Mouse (Mus musculus) hindbrain, embryonic 12.5 days (tissue): ENCODE results near the gene Tmem132b. TPM values are rescaled to one million over a fixed set of nuclear protein-coding genes. Genes with fewer than 3 reads are reported as not detected.
"Not testable (repeated sequence)": the region's sequence is repeated elsewhere in the genome, so short reads cannot be mapped to it uniquely, and the experiment has no call there.

Experiments used
- ATAC-seq: fragments of 200-750 bp; cut with Nextera tagmentation; 2 replicates; pipeline ENCODE4 v1.8.0; 2017; ENCODE audit warnings: moderate TSS enrichment; ENCODE audit not compliant: low FRiP score
- H3K27ac ChIP-seq: fragments of 300-500 bp; sonication (generic); 2 replicates; pipeline ENCODE4 v1.5.1; 2016; ENCODE audit warnings: mild to moderate bottlenecking
- H3K27me3 ChIP-seq: fragments of 300-500 bp; sonication (generic); 2 replicates; pipeline ENCODE4 v1.6.1; 2016; ENCODE audit warnings: mild to moderate bottlenecking
- H3K36me3 ChIP-seq: fragments of 300-500 bp; sonication (generic); 2 replicates; pipeline ENCODE4 v1.6.1; 2016; ENCODE audit warnings: mild to moderate bottlenecking
- H3K4me1 ChIP-seq: fragments of 300-500 bp; sonication (generic); 2 replicates; pipeline ENCODE4 v1.6.1; 2016
- H3K4me2 ChIP-seq: fragments of 300-500 bp; sonication (generic); replicated peaks from 2 replicates; pipeline ENCODE4 v1.6.1; 2016; ENCODE audit warnings: mild to moderate bottlenecking
- H3K4me3 ChIP-seq: fragments of 300-500 bp; sonication (generic); 2 replicates; pipeline ENCODE4 v1.5.1; 2016; ENCODE audit warnings: mild to moderate bottlenecking
- H3K9ac ChIP-seq: fragments of 300-500 bp; sonication (generic); 2 replicates; pipeline ENCODE4 v1.6.1; 2016; ENCODE audit warnings: mild to moderate bottlenecking, moderate library complexity
- H3K9me3 ChIP-seq: fragments of 300-500 bp; sonication (generic); replicated peaks from 2 replicates; pipeline ENCODE4 v1.6.1; 2016; ENCODE audit warnings: mild to moderate bottlenecking
- WGBS: fragments of 180-500 bp; shearing (Covaris S2); methylation state at CpG from one replicate; pipeline ENCODE4 v1.1.7; 2016; 5-methylcytosine and 5-hydroxymethylcytosine counted together
- polyA plus RNA-seq: library from polyadenylated mRNA; unstranded; fragments of >200 nt; fragmentation: Nextera tagmentation; extraction: Ambion mirVana; gene quantifications from 2 replicates; pipeline ENCODE4 v1.2.1, GENCODE M21; 2016

The Tmem132b gene
- 2.4 and 3.1 TPM in 2 replicates for polyA plus RNA-seq

GRCm38 (mm10) chr5:125531634-125532033 lies at the start of gene Tmem132b:
Gene Tmem132b (plus strand): TSS chr5:125531774.
- Histone ChIP-seq H3K4me1 (peaks cover 35% of the 10 kb centered on the region), H3K27me3 (peaks cover 75% of the 10 kb centered on the region)
- peak; percentile 51 for ATAC-seq

GRCm38 (mm10) chr5:125482474-125482873 lies 49.1 kb upstream of the Tmem132b start:
- H3K4me3 ChIP-seq: no peak overlapping the region
- no peak overlapping the region for H3K9ac ChIP-seq
- WGBS: 93% methylated on average over 7 of the region's 7 CpGs
- no peaks in the 10 kb centered on the region for H3K27me3 ChIP-seq
- no peak for ATAC-seq
- no peak overlapping the region for H3K27ac ChIP-seq
- H3K4me2 ChIP-seq: no peak overlapping the region
- H3K9me3 ChIP-seq: no peaks in the 10 kb centered on the region
- H3K4me1 ChIP-seq: peaks cover 29% of the 10 kb centered on the region
- peaks cover 28% of the 10 kb centered on the region for H3K36me3 ChIP-seq

More at GRCm38 (mm10) chr5:125531634-125532033, at the start of gene Tmem132b:
- Histone ChIP-seq H3K9me3 (peaks cover 1% of the 10 kb centered on the region; the same call in 1 of the 2 replicates), H3K4me3 (peak within 1 kb of the TSS; percentile 59), H3K27ac (peak within 1 kb of the TSS; percentile 48), H3K9ac (peak within 1 kb of the TSS; percentile 72), H3K36me3 (no peaks in the 10 kb centered on the region), H3K4me2 (peak within 1 kb of the TSS; percentile 97)
- 2% methylated on average over 22 of the region's 25 CpGs for WGBS

- no peak overlapping the region for H3K4me3 ChIP-seq
- WGBS: 80% methylated on average over 6 of the region's 6 CpGs
These were observed 47.6 kb upstream of the Tmem132b start for GRCm38 (mm10) chr5:125483712-125484611.

GRCm38 (mm10) chr5:125485031-125485778 lies 46.4 kb upstream of the Tmem132b start:
- no peaks in the 10 kb centered on the region for H3K9me3 ChIP-seq
- no peak overlapping the region for H3K4me2 ChIP-seq
- peaks cover 20% of the 10 kb centered on the region for H3K4me1 ChIP-seq
- H3K36me3 ChIP-seq: peaks cover 35% of the 10 kb centered on the region
- no peaks in the 10 kb centered on the region for H3K27me3 ChIP-seq
- no peak for ATAC-seq
- 88% methylated on average over 4 of the region's 4 CpGs for WGBS
- no peak overlapping the region for H3K27ac ChIP-seq
- H3K4me3 ChIP-seq: no peak overlapping the region
- H3K9ac ChIP-seq: no peak overlapping the region

More at GRCm38 (mm10) chr5:125483712-125484611, 47.6 kb upstream of the Tmem132b start:
- Histone ChIP-seq H3K4me1 (peaks cover 27% of the 10 kb centered on the region), H3K4me2 (no peak overlapping the region), H3K27ac (no peak overlapping the region), H3K36me3 (peaks cover 28% of the 10 kb centered on the region), H3K9me3 (no peaks in the 10 kb centered on the region), H3K27me3 (no peaks in the 10 kb centered on the region), H3K9ac (no peak overlapping the region)
- ATAC-seq: no peak

- no peak overlapping the region for H3K9ac ChIP-seq
- no peak overlapping the region for H3K4me3 ChIP-seq
- ATAC-seq: no peak
- H3K4me1 ChIP-seq: peaks cover 13% of the 10 kb centered on the region
- WGBS: 100% methylated on average over 1 of the region's 1 CpGs
- no peaks in the 10 kb centered on the region for H3K27me3 ChIP-seq
- no peak overlapping the region for H3K4me2 ChIP-seq
- H3K36me3 ChIP-seq: peaks cover 43% of the 10 kb centered on the region
- H3K27ac ChIP-seq: no peak overlapping the region
- H3K9me3 ChIP-seq: no peaks in the 10 kb centered on the region
These were observed 45.5 kb upstream of the Tmem132b start for GRCm38 (mm10) chr5:125486088-125486487.

- Histone ChIP-seq H3K36me3 (peaks cover 49% of the 10 kb centered on the region), H3K9me3 (no peaks in the 10 kb centered on the region)
- WGBS: 43% methylated on average over 11 of the region's 11 CpGs
These were observed 44.0 kb upstream of the Tmem132b start for GRCm38 (mm10) chr5:125487375-125488115.

GRCm38 (mm10) chr5:125488116-125488455 lies 43.5 kb upstream of the Tmem132b start:
- Histone ChIP-seq H3K4me3 (no peak overlapping the region), H3K9me3 (no peaks in the 10 kb centered on the region), H3K27ac (peak overlapping the region; percentile 71), H3K4me2 (no peak overlapping the region), H3K9ac (no peak overlapping the region), H3K4me1 (peaks cover 13% of the 10 kb centered on the region), H3K27me3 (no peaks in the 10 kb centered on the region), H3K36me3 (peaks cover 49% of the 10 kb centered on the region)
- ATAC-seq: peak; percentile 51
- WGBS: 64% methylated on average over 4 of the region's 4 CpGs

More at GRCm38 (mm10) chr5:125487375-125488115, 44.0 kb upstream of the Tmem132b start:
- ATAC-seq: peak; percentile 82
- Histone ChIP-seq H3K4me3 (no peak overlapping the region), H3K27ac (peak overlapping the region; percentile 71), H3K4me2 (no peak overlapping the region), H3K4me1 (peaks cover 13% of the 10 kb centered on the region), H3K27me3 (no peaks in the 10 kb centered on the region), H3K9ac (no peak overlapping the region)

GRCm38 (mm10) chr5:125488953-125489352 lies 42.6 kb upstream of the Tmem132b start:
- 88% methylated on average over 5 of the region's 5 CpGs for WGBS
- H3K9me3 ChIP-seq, H3K4me2 ChIP-seq, ATAC-seq, H3K27me3 ChIP-seq, H3K4me3 ChIP-seq, H3K9ac ChIP-seq, H3K27ac ChIP-seq: not testable (repeated sequence)
- H3K36me3 ChIP-seq: peaks cover 44% of the 10 kb centered on the region
- H3K4me1 ChIP-seq: peaks cover 13% of the 10 kb centered on the region

- no peak for ATAC-seq
- H3K9me3 ChIP-seq: no peaks in the 10 kb centered on the region
- no peak overlapping the region for H3K27ac ChIP-seq
- no peaks in the 10 kb centered on the region for H3K27me3 ChIP-seq
- WGBS: 92% methylated on average over 10 of the region's 10 CpGs
- peaks cover 53% of the 10 kb centered on the region for H3K36me3 ChIP-seq
- H3K4me2 ChIP-seq: no peak overlapping the region
- no peak overlapping the region for H3K9ac ChIP-seq
- H3K4me1 ChIP-seq: peaks cover 13% of the 10 kb centered on the region
- no peak overlapping the region for H3K4me3 ChIP-seq
These were observed 40.5 kb upstream of the Tmem132b start for GRCm38 (mm10) chr5:125491107-125491506.

- WGBS: 58% methylated on average over 17 of the region's 17 CpGs
- Histone ChIP-seq H3K4me1 (peaks cover 7% of the 10 kb centered on the region), H3K4me3 (no peak overlapping the region), H3K9me3 (no peaks in the 10 kb centered on the region), H3K27me3 (no peaks in the 10 kb centered on the region), H3K9ac (no peak overlapping the region), H3K4me2 (no peak overlapping the region), H3K36me3 (peaks cover 50% of the 10 kb centered on the region), H3K27ac (no peak overlapping the region)
- no peak for ATAC-seq
These were observed 39.0 kb upstream of the Tmem132b start for GRCm38 (mm10) chr5:125492379-125493092.

GRCm38 (mm10) chr5:125493093-125493423 lies 38.5 kb upstream of the Tmem132b start:
- Histone ChIP-seq H3K36me3 (peaks cover 50% of the 10 kb centered on the region), H3K27me3 (no peaks in the 10 kb centered on the region), H3K9ac (no peak overlapping the region), H3K27ac (no peak overlapping the region), H3K4me3 (no peak overlapping the region), H3K4me2 (no peak overlapping the region), H3K4me1 (peaks cover 4% of the 10 kb centered on the region), H3K9me3 (no peaks in the 10 kb centered on the region)
- no peak for ATAC-seq
- 58% methylated on average over 5 of the region's 5 CpGs for WGBS
